Mouse (Mus musculus) stomach, postnatal 0 days (tissue): ENCODE results near the gene Glrx5. TPM values are rescaled to one million over a fixed set of nuclear protein-coding genes. Genes with fewer than 3 reads are reported as not detected.

ENCODE experiments used
- ATAC-seq: fragments of 200-750 bp; cut with Nextera tagmentation; 2 replicates; pipeline ENCODE4 v1.8.0; 2017; ENCODE audit not compliant: low FRiP score, low TSS enrichment
- DNase-seq: peaks from one replicate; pipeline ENCODE4 v3.0.0-alpha.2; 2016; ENCODE audit warnings: low spot score
- H3K27ac ChIP-seq: fragments of 300-500 bp; sonication (generic); replicated peaks from 2 replicates; pipeline ENCODE4 v1.5.1; 2014; ENCODE audit warnings: mild to moderate bottlenecking, control low read depth
- H3K27me3 ChIP-seq: fragments of 300-500 bp; sonication (generic); 2 replicates; pipeline ENCODE4 v1.6.1; 2014; ENCODE audit warnings: low read length; ENCODE audit not compliant: control insufficient read depth, insufficient read depth
- H3K36me3 ChIP-seq: fragments of 300-500 bp; sonication (generic); 2 replicates; pipeline ENCODE4 v1.6.1; 2014; ENCODE audit warnings: low read length, mixed read lengths; ENCODE audit not compliant: control insufficient read depth, insufficient read depth
- H3K4me1 ChIP-seq: fragments of 300-500 bp; sonication (generic); replicated peaks from 2 replicates; pipeline ENCODE4 v1.6.1; 2014; ENCODE audit warnings: antibody characterized with exemption; ENCODE audit not compliant: control insufficient read depth, insufficient read depth
- H3K4me2 ChIP-seq: fragments of 300-500 bp; sonication (generic); replicated peaks from 2 replicates; pipeline ENCODE4 v1.6.1; 2014; ENCODE audit warnings: low read depth, mild to moderate bottlenecking, control low read depth, moderate library complexity
- H3K4me3 ChIP-seq: fragments of 300-500 bp; sonication (generic); 2 replicates; pipeline ENCODE4 v1.5.1; 2014; ENCODE audit warnings: low read depth, low read length, control low read depth
- H3K9ac ChIP-seq: fragments of 300-500 bp; sonication (generic); 2 replicates; pipeline ENCODE4 v1.6.1; 2014; ENCODE audit warnings: mild to moderate bottlenecking, low read length, control low read depth, mixed read lengths
- H3K9me3 ChIP-seq: fragments of 300-500 bp; sonication (generic); 2 replicates; pipeline ENCODE4 v1.6.1; 2016; ENCODE audit warnings: low read length; ENCODE audit not compliant: control insufficient read depth
- CTCF ChIP-seq: IDR thresholded peaks from 2 replicates; pipeline ENCODE4 v1.5.1; 2016; ENCODE audit warnings: antibody characterized with exemption, low read depth, mild to moderate bottlenecking, moderate library complexity
- EP300 ChIP-seq: optimal IDR thresholded peaks from 2 replicates; pipeline ENCODE3; 2016; ENCODE audit warnings: antibody characterized with exemption
- WGBS: fragments of 180-500 bp; shearing (Covaris S2); extraction: QIAGEN DNeasy Blood & Tissue Kit; methylation state at CpG from one replicate; pipeline ENCODE4 v1.1.7; 2014; 5-methylcytosine and 5-hydroxymethylcytosine counted together
- polyA plus RNA-seq: library from polyadenylated mRNA; unstranded; fragments of >200 nt; fragmentation: Nextera tagmentation; extraction: Ambion mirVana; gene quantifications from 2 replicates; pipeline ENCODE4 v1.2.1, GENCODE M21; 2015

Glrx5 gene
- polyA plus RNA-seq, 1 experiment from 2014 or later: 134 TPM

- H3K4me2 ChIP-seq: no peak overlapping the region
- no peak overlapping the region for H3K9ac ChIP-seq
- H3K36me3 ChIP-seq: peaks cover 16% of the 10 kb centered on the region; the same call in 1 of the 2 replicates
- H3K4me1 ChIP-seq: no peaks in the 10 kb centered on the region
- H3K4me3 ChIP-seq: no peak overlapping the region
- no peak for TF ChIP-seq CTCF
- no peak for TF ChIP-seq EP300
- DNase-seq (peak; percentile 41), ATAC-seq (peak; percentile 69)
- H3K27ac ChIP-seq: no peak overlapping the region
- H3K27me3 ChIP-seq: no peaks in the 10 kb centered on the region
- no peaks in the 10 kb centered on the region for H3K9me3 ChIP-seq
- WGBS: 39% methylated on average over 12 of the region's 12 CpGs
These were observed 7.2 kb downstream of the Glrx5 start for GRCm38 (mm10) chr12:105039578-105040289.

GRCm38 (mm10) chr12:105040950-105041349, 8.5 kb downstream of the Glrx5 start:
- WGBS: 95% methylated on average over 7 of the region's 7 CpGs
- Histone ChIP-seq H3K36me3 (peaks cover 16% of the 10 kb centered on the region; the same call in 1 of the 2 replicates), H3K4me1 (no peaks in the 10 kb centered on the region), H3K27ac (no peak overlapping the region), H3K9me3 (no peaks in the 10 kb centered on the region), H3K4me2 (no peak overlapping the region), H3K4me3 (no peak overlapping the region), H3K27me3 (no peaks in the 10 kb centered on the region), H3K9ac (no peak overlapping the region)
- DNase-seq: no peak
- TF ChIP-seq EP300: no peak
- no peak for TF ChIP-seq CTCF
- no peak for ATAC-seq

GRCm38 (mm10) chr12:105043081-105043480, 10.6 kb downstream of the Glrx5 start:
- ATAC-seq: no peak
- DNase-seq: no peak
- H3K9me3 ChIP-seq: no peaks in the 10 kb centered on the region
- H3K9ac ChIP-seq: no peak overlapping the region
- WGBS: 85% methylated on average over 5 of the region's 5 CpGs
- no peak overlapping the region for H3K4me3 ChIP-seq
- TF ChIP-seq EP300 (no peak), CTCF (no peak)
- H3K36me3 ChIP-seq: peaks cover 16% of the 10 kb centered on the region; the same call in 1 of the 2 replicates
- no peaks in the 10 kb centered on the region for H3K27me3 ChIP-seq
- no peak overlapping the region for H3K4me2 ChIP-seq
- H3K27ac ChIP-seq: no peak overlapping the region
- no peaks in the 10 kb centered on the region for H3K4me1 ChIP-seq

GRCm38 (mm10) chr12:105044775-105045174, 12.3 kb downstream of the Glrx5 start:
- H3K9me3 ChIP-seq: no peaks in the 10 kb centered on the region
- H3K4me3 ChIP-seq: no peak overlapping the region
- H3K4me2 ChIP-seq: no peak overlapping the region
- WGBS: 89% methylated on average over 9 of the region's 9 CpGs
- peaks cover 16% of the 10 kb centered on the region; the same call in 1 of the 2 replicates for H3K36me3 ChIP-seq
- H3K4me1 ChIP-seq: no peaks in the 10 kb centered on the region
- ATAC-seq (no peak), DNase-seq (no peak)
- no peak overlapping the region for H3K27ac ChIP-seq
- H3K27me3 ChIP-seq: no peaks in the 10 kb centered on the region
- H3K9ac ChIP-seq: no peak overlapping the region
- TF ChIP-seq EP300: no peak
- no peak for TF ChIP-seq CTCF

- Histone ChIP-seq H3K9ac (no peak overlapping the region), H3K4me1 (no peaks in the 10 kb centered on the region), H3K4me2 (no peak overlapping the region), H3K9me3 (no peaks in the 10 kb centered on the region), H3K27ac (no peak overlapping the region), H3K4me3 (no peak overlapping the region), H3K36me3 (no peaks in the 10 kb centered on the region), H3K27me3 (no peaks in the 10 kb centered on the region)
- no peak for TF ChIP-seq EP300
- TF ChIP-seq CTCF: no peak
- 71% methylated on average over 17 of the region's 17 CpGs for WGBS
- DNase-seq: no peak
- no peak for ATAC-seq
These were observed 15.9 kb downstream of the Glrx5 start for GRCm38 (mm10) chr12:105048301-105048863.

GRCm38 (mm10) chr12:105049813-105050212, 17.3 kb downstream of the Glrx5 start:
- ATAC-seq (no peak), DNase-seq (no peak)
- no peak overlapping the region for H3K4me2 ChIP-seq
- H3K36me3 ChIP-seq: no peaks in the 10 kb centered on the region
- H3K9me3 ChIP-seq: no peaks in the 10 kb centered on the region
- WGBS: 79% methylated on average over 12 of the region's 12 CpGs
- H3K4me1 ChIP-seq: no peaks in the 10 kb centered on the region
- no peak overlapping the region for H3K9ac ChIP-seq
- H3K4me3 ChIP-seq: no peak overlapping the region
- no peak overlapping the region for H3K27ac ChIP-seq
- H3K27me3 ChIP-seq: no peaks in the 10 kb centered on the region
- TF ChIP-seq EP300: no peak
- TF ChIP-seq CTCF: no peak
